Mouse (Mus musculus) forelimb bud, embryonic 11.5 days (tissue): ENCODE measurements at regions not wholly inside any gene's neighbourhood (a gene's known extent, or its start where the extent isn't known, plus 50 kb on each side); places are given as distances from the start of the nearest gene placed in this dataset.

Experiments used
- DNase-seq: peaks from one replicate; pipeline ENCODE4 v3.0.0-alpha.2; 2012; ENCODE audit warnings: low read depth, low spot score

DNA sequence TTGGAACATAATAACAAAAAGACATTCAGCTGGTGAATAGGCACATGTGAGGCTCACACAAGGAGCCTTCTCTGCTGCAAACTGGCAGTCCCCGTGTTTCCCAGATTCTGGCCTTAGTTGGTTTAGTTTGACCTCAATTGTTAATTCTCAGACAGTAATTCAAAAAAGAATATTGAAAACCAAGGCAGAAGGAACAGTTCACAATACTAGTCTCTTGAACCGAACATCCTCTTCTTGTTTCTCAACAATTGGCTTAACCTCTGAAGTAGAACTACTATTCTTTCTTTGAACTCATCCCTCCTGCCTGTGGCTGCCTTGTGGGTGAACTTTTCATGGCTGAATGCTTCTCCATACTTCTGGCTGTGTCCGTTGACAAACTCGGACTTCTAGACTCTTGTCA, 110.4 kb upstream of the Neil3 start:
- no peak for DNase-seq

DNA sequence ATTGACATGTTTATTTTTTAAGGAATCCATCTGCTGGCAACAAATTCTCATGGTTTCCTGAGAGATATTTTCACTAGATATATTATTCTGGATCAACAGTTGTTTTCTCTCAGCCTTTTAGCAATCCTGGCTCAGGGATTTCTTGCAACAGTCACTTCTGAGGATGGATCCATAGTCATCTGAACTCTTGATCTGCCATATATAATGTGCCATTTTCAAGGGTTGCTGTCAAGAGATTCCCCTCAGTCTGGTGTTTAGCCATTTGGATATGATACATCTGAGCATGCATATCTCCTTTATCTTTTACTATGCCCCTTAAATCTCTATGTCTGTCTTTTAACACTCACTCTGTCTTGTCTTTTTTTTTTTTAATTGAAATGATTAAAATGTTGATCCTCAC, 130.3 kb upstream of the Neil3 start:
- DNase-seq, result no peak

DNA sequence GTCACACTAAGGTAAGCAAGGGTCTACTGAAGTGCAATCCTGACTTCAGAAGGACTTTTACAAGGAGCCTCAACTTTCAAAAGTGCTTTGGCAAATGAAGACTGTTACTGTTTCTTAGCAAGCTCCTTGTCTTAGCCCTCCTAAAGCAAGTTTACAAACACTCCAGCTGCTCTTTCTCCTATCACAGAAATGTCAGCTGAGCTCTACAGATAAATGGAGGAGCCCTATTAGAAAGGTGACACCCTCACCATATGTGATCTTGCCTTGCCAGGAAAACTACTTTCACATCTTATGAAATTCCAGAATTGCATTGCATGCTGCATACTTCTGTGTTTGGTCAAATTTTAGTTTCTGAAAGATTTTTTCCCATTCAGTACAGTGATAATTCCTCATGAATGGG, 136.6 kb upstream of the Neil3 start:
- DNase-seq, result no peak

DNA sequence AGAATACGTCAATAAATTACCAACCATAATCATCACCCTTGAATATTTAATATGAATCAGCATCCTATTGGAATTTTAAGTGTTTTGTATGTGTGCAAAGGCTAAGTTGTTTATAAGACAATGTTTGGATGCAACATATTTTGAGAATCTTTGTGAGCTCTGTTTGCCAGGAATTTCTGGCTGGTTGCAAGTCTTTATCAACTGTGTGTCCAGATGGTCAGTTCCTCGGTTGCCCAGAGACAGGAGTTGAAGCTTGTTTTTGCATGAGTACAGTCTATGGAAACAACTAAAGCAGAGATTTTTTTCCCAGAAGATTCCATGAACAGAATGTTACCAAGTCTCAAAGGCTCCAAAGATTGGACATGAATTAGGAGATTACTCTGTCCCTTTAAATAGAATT, 142.0 kb upstream of the Neil3 start:
- no peak for DNase-seq

DNA sequence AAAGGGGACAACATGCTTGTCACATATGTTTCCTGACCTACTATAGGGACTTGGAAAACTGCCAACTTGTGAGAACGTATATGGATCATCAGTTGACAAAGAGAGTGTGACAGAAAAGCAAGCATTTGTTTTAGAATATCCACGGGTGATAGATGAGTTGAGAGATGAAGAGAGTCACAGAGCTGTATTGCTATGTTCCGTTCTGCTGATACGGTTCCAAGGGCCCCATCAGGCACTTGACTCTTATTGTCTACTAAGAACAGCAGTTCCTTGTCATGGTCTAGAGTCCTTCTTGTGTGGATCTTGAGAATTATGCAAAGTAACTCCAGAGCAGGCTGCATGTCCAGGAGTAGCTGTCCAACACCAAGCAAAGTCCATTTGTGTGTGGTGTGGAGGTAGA, 143.0 kb upstream of the Neil3 start:
- no peak for DNase-seq

DNA sequence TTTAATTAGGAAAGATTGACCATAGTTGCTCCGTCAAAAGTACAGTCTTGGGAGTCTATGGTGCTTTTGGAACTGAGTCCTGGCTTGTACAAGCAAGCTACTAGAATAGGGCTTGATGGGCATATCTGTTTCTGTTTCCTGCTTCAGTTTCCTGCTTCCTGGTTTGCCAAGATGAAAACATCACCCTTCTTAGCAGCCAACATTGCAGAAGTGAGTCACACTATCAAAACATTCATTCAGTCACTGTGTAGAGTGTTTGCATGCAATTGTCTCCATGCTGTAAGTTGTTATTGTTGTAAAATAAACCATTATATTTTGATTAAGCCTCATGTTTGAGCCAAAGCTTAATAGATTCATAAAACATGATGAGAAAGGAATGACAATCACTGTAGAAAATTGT, 149.3 kb upstream of the Neil3 start:
- DNase-seq, result no peak

DNA sequence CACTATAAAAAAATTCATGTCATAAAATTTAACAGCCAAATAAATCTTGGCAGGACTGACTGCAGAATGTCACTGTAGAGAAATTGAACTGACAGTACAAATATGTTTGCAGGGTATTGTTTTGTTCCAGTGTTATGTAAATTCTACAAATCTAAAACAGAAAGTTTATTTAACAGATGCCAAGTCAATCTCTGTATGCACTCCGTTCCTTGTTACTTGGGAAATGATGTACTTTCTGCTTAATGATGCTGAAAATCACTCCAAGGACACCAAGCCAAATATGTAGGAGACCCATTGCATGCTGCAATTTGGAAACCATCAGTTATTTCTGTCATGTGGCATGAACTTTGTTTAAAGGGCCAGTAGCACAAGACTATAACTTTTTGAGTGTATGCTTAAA, 182.3 kb upstream of the Neil3 start:
- no peak for DNase-seq

DNA sequence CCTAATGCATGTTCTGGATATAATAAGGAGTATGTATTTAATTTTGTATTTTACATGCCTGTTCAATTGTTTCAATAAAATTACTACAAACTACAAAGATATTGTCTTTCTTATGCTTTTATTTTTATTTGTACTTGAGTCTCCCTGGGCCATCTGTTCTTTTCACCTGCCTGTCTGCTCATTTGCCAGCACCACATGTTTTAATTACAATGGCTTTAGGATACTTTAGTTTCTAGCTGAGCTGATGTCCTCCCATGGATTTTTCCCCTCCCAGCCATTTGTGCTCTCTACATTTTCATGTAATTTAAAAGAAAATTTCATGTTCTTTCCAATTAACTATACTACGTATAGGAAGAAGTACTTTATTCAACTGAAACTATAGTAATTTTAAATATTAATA, 188.5 kb upstream of the Neil3 start:
- no peak for DNase-seq

DNA sequence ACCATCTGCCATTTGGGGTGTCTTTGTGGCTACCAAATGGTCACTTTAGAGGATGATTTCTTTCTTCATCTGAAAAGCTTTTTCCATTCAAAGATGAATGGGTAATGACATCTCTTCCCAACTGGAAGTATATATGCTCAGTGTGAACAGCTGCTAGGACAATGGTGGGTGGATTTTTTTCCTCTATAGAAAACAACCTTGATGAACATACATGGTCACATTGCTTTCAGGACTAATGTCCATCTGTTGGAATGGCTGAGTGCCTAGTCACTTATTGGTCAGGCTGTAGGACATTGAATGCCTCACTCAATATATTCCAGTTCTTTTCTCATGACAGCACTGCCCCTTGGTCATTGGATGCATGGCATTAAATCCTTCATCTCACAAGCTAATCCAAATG, 209.0 kb upstream of the Neil3 start:
- no peak for DNase-seq

DNA sequence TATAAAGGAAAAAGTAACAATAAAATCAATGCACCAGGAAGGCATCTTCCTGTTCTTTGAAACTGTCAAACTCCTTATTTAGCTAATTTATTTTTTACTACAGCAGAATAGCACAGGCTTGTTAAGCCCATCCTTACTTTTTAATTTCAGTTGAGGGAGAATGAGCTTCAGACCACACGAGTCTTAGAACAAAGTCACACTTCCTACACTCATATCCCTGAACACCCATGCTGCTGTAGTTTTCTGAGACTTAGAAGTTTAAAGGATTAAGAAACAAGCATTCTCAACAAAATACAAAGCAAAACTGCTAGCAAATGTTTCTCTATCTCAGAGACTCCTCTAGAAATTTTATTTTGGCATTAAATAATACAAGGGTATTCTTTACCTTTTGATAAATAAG, 208.8 kb upstream of the Vegfc start:
- DNase-seq, result no peak

DNA sequence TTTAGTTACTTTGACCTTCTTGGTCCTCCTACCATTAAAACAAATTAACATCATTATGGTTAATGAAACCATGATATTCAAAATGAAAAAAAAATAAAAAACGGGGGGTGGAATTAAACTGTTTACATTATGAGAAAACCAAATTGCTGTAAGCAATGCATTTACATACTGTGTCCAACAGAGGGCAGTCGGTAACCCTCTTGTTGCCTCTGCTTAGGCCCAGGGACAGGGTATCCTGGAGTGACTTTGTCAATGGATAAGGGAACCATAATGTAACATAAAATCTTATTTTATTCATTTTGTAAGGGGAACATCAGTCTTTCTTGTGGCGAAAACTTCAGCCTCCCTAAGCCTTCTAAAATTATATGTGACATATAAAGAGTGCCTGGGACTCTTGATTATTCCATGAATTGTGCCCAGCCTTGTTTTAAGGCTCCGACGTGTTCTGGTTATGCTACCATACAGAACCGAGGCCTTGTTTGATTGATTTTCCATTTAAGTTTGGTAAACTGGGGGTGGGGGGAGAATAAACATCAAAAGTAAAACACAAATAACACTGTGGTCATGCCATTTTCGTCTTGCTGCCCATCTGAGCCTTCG, 207.3 kb upstream of the Vegfc start:
- DNase-seq, result peak; percentile 20

DNA sequence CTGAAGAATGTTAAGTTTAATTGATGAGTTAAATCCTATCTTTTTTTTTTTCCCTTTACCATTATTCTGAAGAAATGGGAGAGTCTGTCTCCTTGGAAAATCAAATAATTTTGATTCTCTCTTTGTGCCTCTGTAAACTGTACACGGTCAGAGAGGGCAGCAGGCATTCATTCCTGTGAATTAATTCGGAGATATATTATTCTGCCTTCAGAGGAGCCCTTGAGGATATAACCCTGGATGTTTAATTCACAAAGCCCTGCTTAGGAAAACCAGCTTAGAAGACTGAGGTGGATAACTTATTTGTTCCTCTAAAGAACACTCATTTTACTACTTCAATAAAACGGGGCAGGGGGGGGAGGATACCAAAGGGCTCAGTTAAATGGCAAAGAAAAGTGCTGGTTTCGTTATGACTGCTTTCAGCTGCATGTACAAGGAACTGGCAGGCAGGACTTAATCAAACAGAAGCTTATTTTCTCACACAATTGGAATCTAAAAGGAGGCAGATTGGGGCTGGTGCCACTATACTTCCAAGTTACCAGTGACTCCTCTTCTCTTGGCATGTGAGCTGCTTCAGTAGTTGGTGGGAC, 205.3 kb upstream of the Vegfc start:
- DNase-seq, result no peak

DNA sequence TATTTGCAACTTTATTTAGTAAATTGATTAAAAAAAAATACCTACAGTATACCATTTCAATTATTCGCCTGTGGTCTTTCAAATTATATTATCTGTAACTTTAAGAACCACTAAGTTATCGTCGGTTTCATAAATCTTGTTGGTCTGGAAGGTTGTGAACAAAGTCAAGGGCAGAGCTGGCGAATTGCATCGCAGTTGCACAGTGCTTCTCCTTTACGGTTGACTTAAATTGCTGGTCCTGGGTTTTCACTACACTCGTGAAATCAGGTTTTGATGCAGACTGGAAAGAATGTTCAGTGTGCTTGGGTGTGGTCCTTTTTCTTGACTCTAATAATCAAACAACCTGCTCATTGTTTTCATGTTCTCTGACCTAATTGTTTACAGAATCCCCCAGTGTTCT, 198.6 kb upstream of the Vegfc start:
- DNase-seq, result no peak

DNA sequence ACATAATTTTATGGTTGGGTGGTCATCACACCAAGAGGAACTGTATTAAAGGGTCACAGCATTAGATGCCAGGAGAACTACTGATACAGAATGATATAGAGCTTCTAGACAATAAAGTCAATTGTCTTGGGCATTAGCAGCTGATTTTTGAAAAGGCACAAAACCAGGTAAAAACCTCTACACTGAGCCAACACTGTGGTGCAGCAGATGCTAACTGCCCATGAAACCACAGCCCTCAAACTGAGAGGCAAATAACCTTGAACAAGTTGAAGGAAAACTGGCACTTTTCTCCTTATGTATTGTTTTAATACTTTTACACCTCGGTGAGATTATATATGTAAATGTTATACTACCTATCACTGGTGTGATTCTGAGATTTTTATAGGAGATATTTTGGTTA, 195.9 kb upstream of the Vegfc start:
- no peak for DNase-seq

DNA sequence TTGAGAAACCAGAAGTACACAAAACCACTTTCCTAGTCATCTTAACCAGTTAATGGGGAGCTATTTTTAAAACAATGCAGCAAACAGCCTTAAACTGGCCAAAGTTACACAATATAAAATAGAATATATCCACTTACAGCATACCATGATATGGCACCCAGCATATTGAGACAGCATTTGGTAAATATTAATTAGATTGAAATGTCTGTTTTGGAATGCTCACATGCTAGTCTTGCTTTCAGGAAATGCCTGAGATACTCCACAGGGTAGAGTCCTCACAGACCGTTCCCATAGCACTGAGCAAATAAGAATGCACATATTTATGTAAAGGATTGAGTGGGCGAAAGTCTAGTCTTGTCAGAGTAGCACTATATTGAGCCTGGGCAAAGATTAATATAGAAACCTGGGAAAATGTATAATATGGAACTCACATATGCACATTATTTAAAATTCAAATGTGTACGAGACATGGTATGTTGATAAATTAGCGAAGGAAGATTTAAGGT, 185.1 kb upstream of the Vegfc start:
- DNase-seq, result no peak

DNA sequence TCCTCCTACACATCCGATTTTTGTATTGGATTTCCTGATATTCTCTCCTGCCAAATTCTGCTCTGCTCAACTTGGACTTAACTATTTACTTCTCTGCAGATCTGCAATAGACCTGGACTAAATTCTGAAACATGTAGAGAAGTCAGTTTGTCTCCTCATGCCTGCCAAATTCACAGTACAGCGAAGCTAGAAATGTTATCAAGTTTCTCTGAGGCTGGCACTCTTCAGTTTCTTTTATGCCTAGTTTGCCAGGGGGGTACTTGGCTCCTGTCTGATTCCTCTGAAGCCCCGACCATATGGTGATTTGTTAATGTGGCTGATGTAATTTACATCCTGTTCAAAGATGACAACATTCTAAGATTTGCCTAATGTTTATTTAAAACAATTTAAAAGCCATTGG, 184.6 kb upstream of the Vegfc start:
- DNase-seq, result no peak

DNA sequence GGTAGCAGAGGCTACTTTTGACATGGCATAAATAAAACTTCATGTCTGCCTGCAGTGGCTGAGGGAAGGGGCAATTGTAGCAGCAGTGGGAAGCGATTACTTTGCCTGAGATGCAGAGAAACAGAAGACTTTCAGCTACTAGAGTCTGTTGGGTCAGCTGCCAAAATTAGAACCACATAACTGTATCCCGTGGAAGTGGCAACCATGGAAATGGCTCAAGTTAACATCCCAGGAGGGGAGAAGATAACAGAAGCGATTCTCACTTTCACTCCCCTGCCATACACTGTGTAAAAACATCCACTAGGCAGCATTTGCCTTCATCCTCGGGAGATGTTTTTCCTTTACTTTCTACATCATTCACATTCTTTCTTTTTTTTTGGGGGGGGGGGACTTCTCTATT, 155.1 kb upstream of the Vegfc start:
- no peak for DNase-seq

DNA sequence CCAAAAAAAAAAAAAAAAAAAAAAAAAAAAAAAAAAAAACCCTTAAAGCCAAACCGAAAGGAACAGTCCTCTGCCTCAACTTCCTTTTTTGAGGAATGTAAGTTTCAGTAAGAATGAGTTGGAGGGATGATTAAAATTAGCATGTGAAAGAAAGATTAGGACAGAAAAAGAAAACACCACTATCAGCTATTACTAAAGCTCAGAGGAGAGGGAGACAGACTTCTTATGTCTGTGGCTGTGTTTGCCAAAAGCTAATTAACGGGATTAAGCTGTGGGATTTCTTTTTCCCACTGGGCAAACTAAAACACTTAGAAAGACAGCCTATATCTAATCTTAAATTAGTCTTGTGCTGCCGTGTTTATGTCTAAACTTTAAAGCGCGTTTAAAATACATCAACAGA, 146.7 kb upstream of the Vegfc start:
- no peak for DNase-seq

DNA sequence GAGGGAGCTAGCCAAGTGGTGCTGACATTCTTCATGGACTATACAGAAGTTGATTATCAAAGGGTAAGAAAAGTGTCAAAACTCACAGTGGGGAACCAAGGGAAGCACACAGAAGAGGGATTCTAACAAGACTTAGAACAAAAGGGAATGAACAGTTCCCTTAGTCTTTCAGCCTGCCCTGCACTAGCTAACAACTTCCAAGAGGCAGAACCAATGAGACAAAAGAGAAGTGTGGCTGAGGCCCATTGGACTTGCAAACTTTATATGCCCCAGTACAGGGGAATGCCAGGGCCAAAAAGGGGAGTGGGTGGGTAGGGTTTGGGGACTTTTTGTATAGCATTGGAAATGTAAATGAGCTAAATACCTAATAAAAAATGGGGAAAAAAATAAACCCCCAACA, 139.0 kb upstream of the Vegfc start:
- no peak for DNase-seq

DNA sequence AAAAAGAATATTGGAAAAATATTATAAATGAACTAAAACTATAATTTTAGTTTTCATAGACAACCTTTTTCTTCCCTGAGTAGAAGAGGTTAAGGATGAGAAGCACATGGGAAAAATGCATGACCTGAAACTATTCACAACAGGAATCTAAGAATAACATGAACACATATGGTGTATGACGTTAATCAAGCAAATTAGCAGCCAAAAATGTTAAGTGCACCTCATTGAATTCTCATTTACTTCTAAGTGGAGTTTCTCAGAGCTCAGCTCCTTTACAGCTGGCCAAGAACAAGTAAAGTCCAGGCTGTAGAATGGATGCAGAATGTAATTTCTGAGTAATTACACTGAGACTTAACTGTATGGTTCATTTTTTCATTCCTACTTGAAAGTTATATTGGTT, 137.9 kb upstream of the Vegfc start:
- no peak for DNase-seq

DNA sequence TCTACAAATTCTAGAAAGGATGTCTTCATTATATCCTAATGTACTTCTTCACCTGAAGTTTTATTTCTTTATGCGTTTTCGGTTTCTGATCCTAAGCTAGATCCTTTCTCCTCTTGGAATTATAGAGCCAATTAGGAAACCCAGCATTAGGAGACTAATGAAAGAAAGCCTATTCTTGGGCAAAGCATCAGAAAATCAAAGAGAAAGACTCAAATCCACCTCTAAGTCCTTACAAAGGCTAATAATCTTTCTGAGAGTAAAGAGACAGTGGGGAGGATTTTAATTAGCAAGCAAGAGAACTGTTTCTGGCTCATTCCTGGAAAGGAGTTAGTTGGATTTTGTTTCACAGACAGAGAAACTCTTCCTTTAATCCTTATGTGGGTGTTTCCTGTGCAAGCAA, 136.3 kb upstream of the Vegfc start:
- DNase-seq, result no peak

DNA sequence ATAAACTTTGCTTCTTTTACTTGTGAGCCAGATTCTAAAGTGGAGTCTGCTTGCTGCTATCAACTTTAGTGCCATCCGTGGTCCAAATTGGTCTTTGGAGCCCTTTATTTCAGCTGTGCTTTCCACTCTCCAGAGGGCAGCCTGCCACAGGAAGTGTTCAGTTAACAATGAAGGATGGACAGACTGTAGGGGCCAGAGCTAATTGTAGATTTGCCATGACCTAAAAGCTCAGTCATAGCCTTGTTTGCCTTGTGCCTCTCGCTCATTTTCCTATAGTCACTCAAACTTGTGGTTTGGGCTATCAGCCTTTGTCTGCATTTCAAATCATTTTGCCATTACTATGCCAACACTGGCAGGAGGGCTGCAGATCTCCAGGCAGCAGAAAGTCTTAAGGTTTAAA, 131.8 kb upstream of the Vegfc start:
- no peak for DNase-seq

DNA sequence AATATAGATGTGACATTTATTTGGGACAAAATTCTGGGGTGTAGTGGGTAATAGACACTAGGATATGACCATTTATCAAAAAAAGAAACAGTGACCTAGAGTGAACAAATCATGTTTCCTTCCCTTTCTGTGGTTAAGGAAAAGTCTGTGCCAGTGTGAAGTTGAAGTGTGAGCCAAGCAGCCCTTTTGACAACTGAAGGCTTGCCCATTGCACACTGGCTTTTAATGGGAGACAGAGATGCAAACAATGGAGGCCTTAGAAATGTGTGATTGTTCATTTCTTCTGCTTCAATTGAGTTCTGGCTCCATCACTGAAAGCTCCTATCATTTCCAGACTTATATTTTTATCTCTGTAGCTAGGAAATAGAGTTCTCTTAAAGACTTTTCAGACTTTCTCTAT, 130.0 kb upstream of the Vegfc start:
- DNase-seq, result no peak
